Mouse (Mus musculus) C2C12 (cell line): ENCODE results near the gene Stag1.

Experiments
- CTCF ChIP-seq: IDR thresholded peaks from one replicate; pipeline ENCODE4 v1.5.1; 2011; ENCODE audit not compliant: control insufficient read depth, insufficient read depth, insufficient read length
- MYOG ChIP-seq: IDR thresholded peaks from one replicate; pipeline ENCODE4 v1.6.1; 2011; ENCODE audit not compliant: control insufficient read depth, insufficient read length; ENCODE audit errors: extremely low read depth
- USF1 ChIP-seq: IDR thresholded peaks from one replicate; pipeline ENCODE4 v1.6.1; 2011; ENCODE audit warnings: low read depth, mild to moderate bottlenecking, control low read depth, moderate library complexity

DNA sequence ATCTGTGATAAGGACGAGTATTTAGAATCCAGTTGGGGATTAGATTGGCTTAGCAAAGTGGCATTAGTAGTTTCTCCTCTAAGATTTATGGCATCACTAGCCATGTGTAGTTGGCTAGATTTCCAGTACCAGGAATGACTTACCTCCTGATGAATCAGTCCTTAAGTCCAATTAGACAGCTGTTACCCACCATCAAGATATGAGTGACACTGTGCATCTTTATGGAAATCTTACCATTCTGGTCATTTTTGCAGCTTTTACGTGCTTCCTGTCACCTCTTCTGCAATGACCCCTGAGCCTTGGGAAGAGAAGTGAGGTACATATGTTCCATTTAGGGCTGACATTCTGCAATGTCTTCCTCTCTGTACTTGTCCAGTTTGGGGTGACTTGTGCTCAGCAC is 28.7 kb downstream of the Stag1 start:
- TF ChIP-seq USF1 (no peak), CTCF (no peak), MYOG (no peak)
